Mouse (Mus musculus) urinary bladder, postnatal 25 days (tissue): Measurements from ENCODE around the gene Bloc1s3.

Experiments used
- DNase-seq: peaks from one replicate; pipeline ENCODE4 v3.0.0; 2022; ENCODE audit warnings: low spot score

Gene Bloc1s3

GRCm38 (mm10) chr7:19455186-19455585 is 53.0 kb downstream of the Bloc1s3 start:
- DNase-seq: no peak
